Mouse (Mus musculus) hindbrain, postnatal 0 days (tissue): ENCODE measurements around the gene Utp15. TPM values are rescaled to one million over a fixed set of nuclear protein-coding genes. Genes with fewer than 3 reads are reported as not detected.
A peak's percentile ranks its signal among the peaks of the same experiment; 100 is the strongest.

Experiments used
- ATAC-seq: fragments of 200-750 bp; cut with Nextera tagmentation; 2 replicates; pipeline ENCODE4 v1.8.0; 2017; ENCODE audit warnings: mild to moderate bottlenecking, moderate TSS enrichment, moderate library complexity
- DNase-seq: peaks from one replicate; pipeline ENCODE4 v3.0.0-alpha.2; 2015; ENCODE audit warnings: low spot score
- H3K27ac ChIP-seq: fragments of 300-500 bp; sonication (generic); 2 replicates; pipeline ENCODE4 v1.5.1; 2014; ENCODE audit warnings: mild to moderate bottlenecking
- H3K27me3 ChIP-seq: fragments of 300-500 bp; sonication (generic); 2 replicates; pipeline ENCODE4 v1.6.1; 2014; ENCODE audit warnings: low read length, mixed read lengths; ENCODE audit not compliant: insufficient read depth
- H3K36me3 ChIP-seq: fragments of 300-500 bp; sonication (generic); 2 replicates; pipeline ENCODE4 v1.6.1; 2014; ENCODE audit warnings: low read length, mixed read lengths; ENCODE audit not compliant: insufficient read depth
- H3K4me1 ChIP-seq: fragments of 300-500 bp; sonication (generic); 2 replicates; pipeline ENCODE4 v1.6.1; 2014; ENCODE audit warnings: antibody characterized with exemption, low read length, mixed read lengths; ENCODE audit not compliant: insufficient read depth
- H3K4me2 ChIP-seq: fragments of 300-500 bp; sonication (generic); 2 replicates; pipeline ENCODE4 v1.6.1; 2014; ENCODE audit warnings: low read depth, mild to moderate bottlenecking, low read length, moderate library complexity, mixed read lengths
- H3K4me3 ChIP-seq: fragments of 300-500 bp; sonication (generic); 2 replicates; pipeline ENCODE4 v1.5.1; 2014; ENCODE audit warnings: low read length
- H3K9ac ChIP-seq: fragments of 300-500 bp; sonication (generic); replicated peaks from 2 replicates; pipeline ENCODE4 v1.6.1; 2014; ENCODE audit warnings: mild to moderate bottlenecking, low read length, moderate library complexity, mixed read lengths
- H3K9me3 ChIP-seq: fragments of 300-500 bp; sonication (generic); 2 replicates; pipeline ENCODE4 v1.6.1; 2016; ENCODE audit warnings: low read length, mixed read lengths
- CTCF ChIP-seq: IDR thresholded peaks from 2 replicates; pipeline ENCODE4 v1.5.1; 2016; ENCODE audit warnings: antibody characterized with exemption, control low read depth, low read depth
- WGBS: fragments of 180-500 bp; shearing (Covaris S2); extraction: QIAGEN DNeasy Blood & Tissue Kit; methylation state at CpG from one replicate; pipeline ENCODE4 v1.1.7; 2014; 5-methylcytosine and 5-hydroxymethylcytosine counted together
- polyA plus RNA-seq: library from polyadenylated mRNA; unstranded; fragments of >200 nt; fragmentation: Nextera tagmentation; extraction: Ambion mirVana; gene quantifications from 2 replicates; pipeline ENCODE4 v1.2.1, GENCODE M21; 2015
- total RNA-seq: library from RNA; depleted of rRNA; stranded (reverse); fragments of >200 nt; gene quantifications from 2 replicates; pipeline ENCODE4 v1.2.3, GENCODE M21; 2014

The Utp15 gene
- total and polyA plus RNA-seq, 2 experiments from 2014 or later = 18.0 to 23.1 TPM

GRCm38 (mm10) chr13:98305257-98305656 is 42.4 kb upstream of the Utp15 start:
- TF ChIP-seq CTCF = no peak
- no peaks in the 10 kb centered on the region for H3K27me3 ChIP-seq
- peaks cover 16% of the 10 kb centered on the region for H3K36me3 ChIP-seq
- no peak overlapping the region for H3K27ac ChIP-seq
- H3K4me1 ChIP-seq = no peaks in the 10 kb centered on the region
- H3K4me2 ChIP-seq = no peak overlapping the region
- ATAC-seq = no peak
- no peak for DNase-seq
- no peak overlapping the region for H3K9ac ChIP-seq
- WGBS = 88% methylated on average over 9 of the region's 9 CpGs
- H3K4me3 ChIP-seq = no peak overlapping the region
- no peaks in the 10 kb centered on the region for H3K9me3 ChIP-seq

- Histone ChIP-seq H3K4me3 (peak overlapping the region; percentile 10; the same call in 1 of the 2 replicates), H3K27me3 (no peaks in the 10 kb centered on the region), H3K36me3 (no peaks in the 10 kb centered on the region), H3K4me2 (peak overlapping the region; percentile 46), H3K4me1 (no peaks in the 10 kb centered on the region), H3K27ac (no peak overlapping the region), H3K9ac (no peak overlapping the region), H3K9me3 (no peaks in the 10 kb centered on the region)
- ATAC-seq (peak; percentile 90), DNase-seq (peak; percentile 91)
- TF ChIP-seq CTCF = peak; percentile 82
- WGBS = 46% methylated on average over 21 of the region's 21 CpGs
These were observed 36.3 kb upstream of the Utp15 start for GRCm38 (mm10) chr13:98298833-98299758.

DNA sequence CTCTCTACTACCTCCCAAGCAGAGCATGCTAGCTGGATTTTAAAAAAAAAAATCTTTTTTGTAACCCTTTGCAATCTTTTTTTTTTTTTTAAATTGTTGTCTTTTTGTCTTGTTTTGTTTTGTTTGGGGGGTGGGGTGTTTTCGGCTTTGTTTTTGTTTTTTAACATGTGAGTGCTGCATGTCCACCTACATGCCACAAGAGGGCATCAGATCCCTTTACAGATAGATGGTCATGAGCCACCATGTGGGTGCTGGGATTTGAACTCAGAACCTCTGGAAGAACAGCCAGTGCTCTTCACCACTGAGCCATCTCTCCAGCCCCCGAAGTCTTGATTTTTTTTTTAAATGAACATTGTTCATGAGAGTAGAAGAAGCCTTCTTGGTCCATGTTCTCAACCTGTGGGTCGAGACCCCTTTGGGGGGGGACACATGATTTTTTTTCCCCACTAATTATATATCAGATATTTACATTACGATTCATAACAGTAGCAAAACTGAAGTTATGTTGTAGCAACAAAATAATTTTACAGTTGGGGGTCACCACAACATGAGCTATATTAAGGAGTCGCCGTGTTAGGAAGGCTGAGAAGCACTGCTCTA is 35.1 kb upstream of the Utp15 start:
- TF ChIP-seq CTCF = peak; percentile 43
- Histone ChIP-seq H3K27me3 (no peaks in the 10 kb centered on the region), H3K36me3 (no peaks in the 10 kb centered on the region), H3K4me3 (no peak overlapping the region), H3K27ac (no peak overlapping the region), H3K4me1 (no peaks in the 10 kb centered on the region), H3K9ac (no peak overlapping the region), H3K9me3 (no peaks in the 10 kb centered on the region), H3K4me2 (no peak overlapping the region)
- 92% methylated on average over 6 of the region's 6 CpGs for WGBS
- DNase-seq (no peak), ATAC-seq (no peak)

DNA sequence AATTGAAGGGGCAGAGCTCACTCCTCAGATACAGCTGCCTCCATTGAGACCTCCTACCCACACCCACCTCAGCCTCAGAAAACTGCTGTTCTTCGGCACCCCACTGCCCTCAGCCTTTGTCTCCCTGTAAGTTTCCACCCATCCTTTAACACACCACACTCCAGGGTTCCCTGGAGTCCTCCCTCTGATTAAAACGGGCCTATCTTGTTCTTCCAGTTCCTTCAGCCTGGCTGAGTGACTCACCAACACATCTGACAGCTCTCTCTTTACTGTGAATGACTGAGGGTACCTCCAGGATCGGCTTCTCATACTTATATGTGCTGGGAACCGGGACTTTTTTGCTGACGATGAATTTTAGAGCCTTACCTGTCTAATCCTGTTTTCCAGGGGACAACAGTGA is 33.2 kb upstream of the Utp15 start:
- ATAC-seq = no peak
- WGBS = 41% methylated on average over 5 of the region's 5 CpGs
- Histone ChIP-seq H3K27ac (no peak overlapping the region), H3K27me3 (no peaks in the 10 kb centered on the region), H3K4me2 (no peak overlapping the region), H3K36me3 (no peaks in the 10 kb centered on the region), H3K9me3 (no peaks in the 10 kb centered on the region), H3K4me1 (no peaks in the 10 kb centered on the region), H3K9ac (no peak overlapping the region), H3K4me3 (no peak overlapping the region)
- no peak for TF ChIP-seq CTCF
- no peak for DNase-seq

- Histone ChIP-seq H3K27ac (no peak overlapping the region), H3K4me2 (no peak overlapping the region), H3K4me1 (no peaks in the 10 kb centered on the region), H3K9me3 (no peaks in the 10 kb centered on the region), H3K27me3 (no peaks in the 10 kb centered on the region), H3K4me3 (no peak overlapping the region), H3K36me3 (no peaks in the 10 kb centered on the region), H3K9ac (no peak overlapping the region)
- no peak for TF ChIP-seq CTCF
- no peak for DNase-seq
- no peak for ATAC-seq
- 84% methylated on average over 8 of the region's 8 CpGs for WGBS
These were observed 28.9 kb upstream of the Utp15 start for GRCm38 (mm10) chr13:98291712-98292111.

DNA sequence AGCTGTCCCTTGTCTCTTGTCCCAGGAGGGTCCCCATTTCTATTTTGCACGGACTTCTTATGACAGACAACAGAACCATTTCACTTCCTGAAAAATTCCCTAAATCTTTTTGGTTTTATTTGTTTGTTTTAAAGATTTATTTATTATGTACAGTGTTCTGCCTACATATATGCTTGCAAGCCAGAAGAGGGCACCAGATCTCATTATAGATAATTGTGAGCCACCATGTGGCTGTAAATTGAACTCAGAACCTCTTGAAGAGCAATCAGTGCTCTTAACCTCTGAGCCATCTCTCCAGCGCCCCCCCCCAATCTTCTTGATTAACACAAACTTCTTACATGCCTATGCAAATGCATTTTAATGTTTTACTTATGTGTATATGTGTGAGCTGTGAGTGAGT is 27.9 kb upstream of the Utp15 start:
- H3K4me3 ChIP-seq = no peak overlapping the region
- peak; percentile 9; the same call in 1 of the 2 replicates for TF ChIP-seq CTCF
- H3K27me3 ChIP-seq = no peaks in the 10 kb centered on the region
- no peaks in the 10 kb centered on the region for H3K9me3 ChIP-seq
- no peaks in the 10 kb centered on the region for H3K4me1 ChIP-seq
- H3K27ac ChIP-seq = no peak overlapping the region
- 40% methylated on average over 2 of the region's 2 CpGs for WGBS
- H3K36me3 ChIP-seq = no peaks in the 10 kb centered on the region
- no peak for DNase-seq
- no peak overlapping the region for H3K9ac ChIP-seq
- ATAC-seq = no peak
- H3K4me2 ChIP-seq = no peak overlapping the region
